Mouse (Mus musculus) C2C12 (cell line): ENCODE measurements around the gene Ccnjl. TPM values are rescaled to one million over a fixed set of nuclear protein-coding genes. Genes with fewer than 3 reads are reported as not detected.

Source experiments
- H3K27me3 ChIP-seq: one replicate; pipeline ENCODE4 v1.6.1; 2011; ENCODE audit not compliant: control insufficient read depth, insufficient read depth, insufficient read length
- H3K36me3 ChIP-seq: one replicate; pipeline ENCODE4 v1.6.1; 2011; ENCODE audit not compliant: control insufficient read depth, insufficient read depth
- H3K4me3 ChIP-seq: one replicate; pipeline ENCODE4 v1.5.1; 2011; ENCODE audit warnings: mild to moderate bottlenecking, control low read depth; ENCODE audit not compliant: poor library complexity, insufficient read depth, severe bottlenecking
- H3K79me2 ChIP-seq: one replicate; pipeline ENCODE4 v1.6.1; 2011; ENCODE audit not compliant: control insufficient read depth, insufficient read depth
- H3K79me3 ChIP-seq: one replicate; pipeline ENCODE4 v1.6.1; 2011; ENCODE audit warnings: low read depth, control low read depth
- H3ac ChIP-seq: one replicate; pipeline ENCODE3; 2011; ENCODE audit warnings: low read depth; ENCODE audit not compliant: control insufficient read depth, insufficient read length
- CEBPB ChIP-seq: IDR thresholded peaks from one replicate; pipeline ENCODE4 v1.6.1; 2011; ENCODE audit warnings: low read depth, mild to moderate bottlenecking, control low read depth, moderate library complexity
- CTCF ChIP-seq: IDR thresholded peaks from one replicate; pipeline ENCODE4 v1.5.1; 2011; ENCODE audit not compliant: control insufficient read depth, insufficient read depth, insufficient read length
- FOSL1 ChIP-seq: IDR thresholded peaks from one replicate; pipeline ENCODE4 v1.8.0; 2011; ENCODE audit warnings: mild to moderate bottlenecking, low read length; ENCODE audit not compliant: poor library complexity, insufficient read depth, severe bottlenecking
- MAX ChIP-seq: IDR thresholded peaks from one replicate; pipeline ENCODE4 v1.6.1; 2011; ENCODE audit warnings: mild to moderate bottlenecking, control low read depth
- MYOD1 ChIP-seq: IDR thresholded peaks from one replicate; pipeline ENCODE4 v1.6.1; 2011; ENCODE audit warnings: low read depth; ENCODE audit not compliant: control insufficient read depth, insufficient read length
- MYOG ChIP-seq: IDR thresholded peaks from one replicate; pipeline ENCODE4 v1.6.1; 2011; ENCODE audit not compliant: control insufficient read depth, insufficient read length; ENCODE audit errors: extremely low read depth
- USF1 ChIP-seq: IDR thresholded peaks from one replicate; pipeline ENCODE4 v1.6.1; 2011; ENCODE audit warnings: low read depth, mild to moderate bottlenecking, control low read depth, moderate library complexity
- polyA plus RNA-seq: library from polyadenylated mRNA; unstranded; fragments of >200 nt; fragmentation: generic; extraction: Trizol; gene quantifications from one replicate; pipeline ENCODE4 v1.2.1, GENCODE M21; 2012; ENCODE audit warnings: missing spikeins

The Ccnjl gene
- polyA plus RNA-seq, 1 experiment = 0.11 TPM

DNA sequence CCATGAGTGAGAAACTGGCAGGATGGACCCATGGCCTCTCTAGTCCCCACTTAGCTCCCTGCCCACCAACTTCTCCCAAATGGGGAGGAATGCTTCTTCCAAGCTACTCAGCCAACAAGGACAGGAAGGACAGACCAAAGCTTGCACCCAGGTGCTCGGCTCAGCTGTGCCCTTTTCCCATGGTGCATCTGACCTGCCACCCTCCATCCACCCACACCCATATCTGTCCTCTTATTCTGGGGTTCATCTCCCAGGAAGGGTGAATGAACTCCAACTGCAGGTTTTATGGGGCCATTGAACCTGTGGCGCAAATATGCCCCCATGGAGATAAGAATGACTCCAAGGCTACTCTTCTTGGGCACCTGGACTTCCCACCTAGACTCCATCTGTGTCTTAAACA, 75.6 kb downstream of the Ccnjl start:
- TF ChIP-seq MAX = no peak
- no peak for TF ChIP-seq CTCF
- TF ChIP-seq USF1 = no peak
- Histone ChIP-seq H3K4me3 (no peak overlapping the region), H3ac (no peak overlapping the region), H3K36me3 (no peaks in the 10 kb centered on the region), H3K79me3 (no peaks in the 10 kb centered on the region), H3K79me2 (no peaks in the 10 kb centered on the region), H3K27me3 (no peaks in the 10 kb centered on the region)

GRCm38 (mm10) chr11:43604891-43605290, 76.3 kb downstream of the Ccnjl start:
- Histone ChIP-seq H3ac (no peak overlapping the region), H3K27me3 (no peaks in the 10 kb centered on the region), H3K4me3 (no peak overlapping the region), H3K36me3 (no peaks in the 10 kb centered on the region), H3K79me2 (no peaks in the 10 kb centered on the region), H3K79me3 (no peaks in the 10 kb centered on the region)
- TF ChIP-seq MYOG (no peak), FOSL1 (no peak), USF1 (no peak), MYOD1 (no peak), CEBPB (no peak), MAX (no peak), CTCF (no peak)

DNA sequence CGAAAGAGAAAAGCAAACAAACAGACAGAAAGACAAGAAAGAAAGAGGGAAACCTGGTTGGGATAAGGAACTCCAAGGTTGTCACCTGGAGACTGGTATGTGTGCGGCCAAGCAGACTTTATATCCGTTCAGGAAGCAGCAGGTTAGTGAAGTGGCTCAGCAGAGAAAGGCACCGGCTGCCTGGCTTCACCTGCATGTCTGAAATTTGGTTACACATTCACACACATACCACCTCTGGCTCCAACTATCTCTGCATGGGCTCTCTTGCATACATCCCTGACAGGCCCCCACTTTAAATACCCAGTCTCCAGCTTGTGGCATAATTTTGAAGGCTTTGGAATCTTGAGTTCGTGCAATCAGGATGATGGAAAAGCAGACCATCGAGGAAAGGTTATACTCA, 77.3 kb downstream of the Ccnjl start:
- H3K4me3 ChIP-seq = no peak overlapping the region
- H3K79me2 ChIP-seq = no peaks in the 10 kb centered on the region
- no peaks in the 10 kb centered on the region for H3K27me3 ChIP-seq
- H3K36me3 ChIP-seq = no peaks in the 10 kb centered on the region
- no peaks in the 10 kb centered on the region for H3K79me3 ChIP-seq
- no peak overlapping the region for H3ac ChIP-seq
- TF ChIP-seq CTCF (no peak), MAX (no peak), USF1 (no peak), MYOG (no peak)

DNA sequence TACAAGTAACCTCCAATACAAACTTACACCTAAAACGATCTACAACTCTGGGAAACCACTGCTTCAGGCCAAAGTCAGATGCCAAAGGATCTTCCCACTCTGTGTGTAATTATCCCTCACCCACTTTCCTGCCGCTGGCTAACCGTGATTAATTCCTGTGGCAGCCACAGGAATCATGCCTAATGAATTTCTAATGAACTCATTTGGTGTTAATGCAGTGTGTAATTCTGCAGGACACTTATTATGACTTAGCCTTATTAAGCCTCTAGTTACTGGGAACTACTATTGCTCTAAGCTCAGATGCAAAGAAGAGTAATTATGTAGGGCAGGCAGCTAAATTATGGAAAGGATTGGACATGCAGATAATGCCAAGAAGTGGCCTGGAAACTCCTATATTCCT, 79.9 kb downstream of the Ccnjl start:
- Histone ChIP-seq H3K79me2 (no peaks in the 10 kb centered on the region), H3K27me3 (no peaks in the 10 kb centered on the region), H3K79me3 (no peaks in the 10 kb centered on the region), H3ac (no peak overlapping the region), H3K4me3 (no peak overlapping the region), H3K36me3 (no peaks in the 10 kb centered on the region)
- TF ChIP-seq CEBPB = no peak

DNA sequence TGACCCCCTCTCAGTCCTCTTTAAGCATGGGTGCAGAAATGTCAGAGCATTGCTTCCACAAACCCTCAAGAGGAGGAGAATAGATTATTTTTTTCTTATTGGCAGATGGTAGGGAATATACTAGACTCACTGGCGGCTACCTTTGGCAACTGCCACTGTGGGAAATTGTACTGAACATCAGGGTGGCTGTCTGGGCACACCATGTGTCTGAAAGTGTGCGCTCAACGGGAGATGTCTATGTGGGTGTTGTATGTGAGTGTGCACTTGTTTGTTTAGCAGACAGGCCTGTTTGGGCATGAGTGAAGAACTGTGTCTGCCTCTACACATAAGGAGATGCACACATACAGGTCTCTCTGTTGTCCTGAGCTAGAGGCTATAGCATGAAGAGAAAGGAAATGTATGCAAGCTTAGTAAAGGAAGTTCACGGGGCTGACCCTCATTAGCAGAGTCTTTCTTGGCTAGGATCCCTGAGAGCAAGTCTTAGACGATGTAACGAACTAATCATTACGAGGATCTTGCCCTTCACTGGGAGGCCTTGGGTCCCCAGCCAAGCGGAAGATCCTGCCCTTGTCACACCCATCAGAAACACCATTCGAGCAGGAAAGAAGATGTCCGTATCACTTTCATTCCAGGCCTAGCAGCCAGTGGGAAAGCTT, 81.5 kb downstream of the Ccnjl start:
- no peak overlapping the region for H3K4me3 ChIP-seq
- H3K36me3 ChIP-seq = no peaks in the 10 kb centered on the region
- no peak for TF ChIP-seq MYOG
- no peak for TF ChIP-seq USF1
- TF ChIP-seq FOSL1 = no peak
- no peak for TF ChIP-seq MAX
- no peak for TF ChIP-seq CTCF
- TF ChIP-seq CEBPB = no peak
- TF ChIP-seq MYOD1 = no peak
- H3K79me2 ChIP-seq = no peaks in the 10 kb centered on the region
- no peak overlapping the region for H3ac ChIP-seq
- H3K27me3 ChIP-seq = no peaks in the 10 kb centered on the region
- H3K79me3 ChIP-seq = no peaks in the 10 kb centered on the region

DNA sequence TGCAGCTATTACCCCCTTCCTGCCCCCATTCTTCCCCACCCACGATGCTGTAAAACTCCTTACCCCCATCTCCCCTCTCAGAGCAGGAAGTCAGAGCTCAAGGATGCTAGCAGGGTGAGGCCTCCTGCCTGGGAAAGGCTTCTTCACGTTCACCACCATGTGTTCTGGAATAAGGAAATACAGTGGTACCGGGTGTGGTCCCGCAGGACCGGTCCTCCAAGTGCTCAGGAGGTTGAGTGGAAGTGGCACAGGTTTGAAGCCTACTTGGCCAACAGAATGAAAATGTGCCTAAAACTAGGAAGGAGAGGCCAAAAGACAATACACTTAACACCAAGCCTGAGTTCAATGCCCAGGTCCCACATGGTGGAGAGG, 82.1 kb downstream of the Ccnjl start:
- no peaks in the 10 kb centered on the region for H3K79me3 ChIP-seq
- no peak overlapping the region for H3ac ChIP-seq
- no peaks in the 10 kb centered on the region for H3K36me3 ChIP-seq
- H3K4me3 ChIP-seq = no peak overlapping the region
- no peaks in the 10 kb centered on the region for H3K27me3 ChIP-seq
- H3K79me2 ChIP-seq = no peaks in the 10 kb centered on the region
- TF ChIP-seq FOSL1 = no peak
- TF ChIP-seq MYOG = no peak
- no peak for TF ChIP-seq CEBPB
- no peak for TF ChIP-seq MAX
- TF ChIP-seq MYOD1 = no peak
- TF ChIP-seq USF1 = no peak
- no peak for TF ChIP-seq CTCF
